Mouse (Mus musculus) ES-E14 (cell line): ENCODE data around the gene Tfr2. TPM values are rescaled to one million over a fixed set of nuclear protein-coding genes. Genes with fewer than 3 reads are reported as not detected.

Experiments
- DNase-seq: peaks from one replicate; pipeline ENCODE4 v3.0.0-alpha.2; 2013; ENCODE audit warnings: low read depth, low spot score
- H3K27ac ChIP-seq: 2 replicates; pipeline ENCODE4 v1.5.1; 2012; ENCODE audit warnings: low read depth, mild to moderate bottlenecking, low read length, moderate library complexity, mixed read lengths; ENCODE audit not compliant: poor library complexity, insufficient read depth, severe bottlenecking
- H3K36me3 ChIP-seq: 2 replicates; pipeline ENCODE4 v1.6.1; 2012; ENCODE audit warnings: mild to moderate bottlenecking, low read length, moderate library complexity, mixed read lengths; ENCODE audit not compliant: control insufficient read depth, poor library complexity, insufficient read depth, severe bottlenecking
- H3K4me1 ChIP-seq, 2 experiments: fragments of 150-350 bp in 1 of 2; sonication (generic) in 1 of 2; 2 replicates each; pipeline ENCODE4 v1.6.1; 2012; ENCODE audit warnings: low read length in 2 of 2, mild to moderate bottlenecking in 1 of 2, mixed read lengths in 1 of 2; ENCODE audit not compliant: control insufficient read depth in 2 of 2, insufficient read depth in 2 of 2, poor library complexity in 1 of 2
- H3K4me3 ChIP-seq, 2 experiments: fragments of 150-350 bp in 1 of 2; sonication (generic) in 1 of 2; 2 replicates each; pipeline ENCODE4 v1.5.1; 2012; ENCODE audit warnings: low read length in 2 of 2, low read depth in 1 of 2, mild to moderate bottlenecking in 1 of 2, mixed read lengths in 1 of 2; ENCODE audit not compliant: insufficient read depth in 1 of 2, poor library complexity in 1 of 2, severe bottlenecking in 1 of 2
- H3K9ac ChIP-seq: 2 replicates; pipeline ENCODE4 v1.6.1; 2012; ENCODE audit warnings: low read depth, mild to moderate bottlenecking, low read length, mixed read lengths; ENCODE audit not compliant: poor library complexity, insufficient read depth, severe bottlenecking
- H3K9me3 ChIP-seq: fragments of 150-350 bp; sonication (generic); 2 replicates; pipeline ENCODE4 v1.6.1; 2012; ENCODE audit warnings: low read depth, mild to moderate bottlenecking, low read length; ENCODE audit not compliant: control insufficient read depth, insufficient read depth
- CHD2 ChIP-seq: IDR thresholded peaks from 2 replicates; pipeline ENCODE4 v1.6.1; 2014; ENCODE audit warnings: mild to moderate bottlenecking, low read depth, low read length, inconsistent platforms
- HCFC1 ChIP-seq: IDR thresholded peaks from 2 replicates; pipeline ENCODE4 v1.6.1; 2012; ENCODE audit warnings: low read length, inconsistent platforms, borderline replicate concordance; ENCODE audit not compliant: insufficient read depth
- MAFK ChIP-seq: IDR thresholded peaks from 2 replicates; pipeline ENCODE4 v1.6.1; 2014; ENCODE audit warnings: mild to moderate bottlenecking, low read depth, low read length, inconsistent platforms; ENCODE audit not compliant: insufficient read depth
- ZC3H11A ChIP-seq: IDR thresholded peaks from 2 replicates; pipeline ENCODE4 v1.6.1; 2012; ENCODE audit warnings: low read depth, mild to moderate bottlenecking, inconsistent platforms, low read length, borderline replicate concordance
- ZNF384 ChIP-seq: IDR thresholded peaks from 2 replicates; pipeline ENCODE4 v1.6.1; 2012; ENCODE audit warnings: low read depth, low read length, inconsistent platforms
- in situ Hi-C, 2 experiments: fragments of 600-800 bp; cut with MboI; formaldehyde crosslinking; loops; one replicate each; pipeline ENCODE4 v1.15.1; 2025; ENCODE audit warnings: low sequenced_read_pairs in 2 of 2, inconsistent platforms in 1 of 2; ENCODE audit not compliant: unreplicated experiment in 2 of 2
- total RNA-seq: library from RNA; depleted of rRNA; stranded (reverse); fragments of 300-350 nt; gene quantifications from 2 replicates; pipeline ENCODE4 v1.2.3, GENCODE M21; 2012

Gene Tfr2
- total RNA-seq, 1 experiment: 3.7 TPM

DNA sequence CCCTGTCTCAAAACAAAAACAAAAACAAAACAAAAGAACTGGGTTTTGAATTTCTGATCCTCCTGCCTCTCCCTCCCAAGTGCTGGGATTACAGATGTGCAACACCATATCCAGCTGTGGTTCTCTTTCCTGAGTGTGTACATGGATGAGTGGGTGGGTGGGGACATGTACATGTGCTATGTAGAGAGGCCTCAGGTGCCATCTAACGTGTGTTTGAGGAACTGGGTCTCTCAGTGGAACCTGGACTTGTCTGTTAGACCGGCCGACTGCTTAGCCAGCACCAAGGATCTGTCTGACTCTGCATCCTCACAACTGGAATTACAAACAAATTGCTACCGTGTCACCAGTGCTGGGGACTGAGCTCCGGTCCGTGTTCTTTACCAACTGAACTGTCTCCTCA lies 28.0 kb downstream of the Tfr2 start:
- TF ChIP-seq ZNF384 (no peak), HCFC1 (no peak), CHD2 (no peak), ZC3H11A (no peak), MAFK (no peak)
- Histone ChIP-seq H3K9ac (peak overlapping the region; percentile 95; the same call in 1 of the 2 replicates), H3K4me1 (peaks cover 0 to 16% of the 10 kb centered on the region in 2 experiments; a peak in 2 of 4 replicates), H3K36me3 (peaks cover 5% of the 10 kb centered on the region; the same call in 1 of the 2 replicates), H3K27ac (peak overlapping the region; percentile 13; the same call in 1 of the 2 replicates), H3K4me3 (peak overlapping the region; percentile 91 to 93), H3K9me3 (no peaks in the 10 kb centered on the region)
- no peak for DNase-seq
- in situ Hi-C loops: no loop called here

DNA sequence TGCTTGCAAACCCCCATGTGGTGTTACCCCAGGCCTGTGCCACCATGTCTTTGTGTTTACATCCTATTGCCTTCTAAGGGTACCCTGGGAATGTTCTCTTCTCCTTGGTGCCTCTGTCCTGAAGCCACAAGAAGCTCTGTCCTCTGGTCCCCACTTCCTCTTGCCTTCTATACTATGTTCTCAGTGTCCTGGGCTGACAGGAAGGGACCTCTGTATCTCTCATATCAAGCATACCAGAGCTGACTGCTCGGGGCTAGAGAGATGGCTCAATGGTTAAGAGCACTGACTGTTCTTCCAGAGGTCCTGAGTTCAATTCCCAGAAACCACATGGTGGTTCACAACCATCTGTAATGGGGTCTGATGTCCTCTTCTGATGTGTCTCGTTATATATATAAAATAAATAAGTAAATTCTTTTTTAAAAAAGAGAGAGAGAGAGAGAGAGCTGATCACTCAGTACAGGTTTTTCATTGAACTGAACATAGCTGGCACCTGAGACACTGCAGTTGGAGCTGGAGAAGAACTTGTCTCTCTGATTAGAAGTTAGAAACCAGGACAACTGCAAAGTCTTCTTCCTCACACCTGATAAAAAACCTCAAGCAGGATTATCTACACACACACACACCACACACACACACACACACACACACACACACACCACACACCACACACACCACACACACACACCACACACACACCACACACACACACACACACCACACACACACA lies 28.6 kb downstream of the Tfr2 start:
- peaks cover 0 to 18% of the 10 kb centered on the region in 2 experiments; a peak in 2 of 4 replicates for H3K4me1 ChIP-seq
- H3K9ac ChIP-seq: no peak overlapping the region; the same call in 1 of the 2 replicates
- peaks cover 5% of the 10 kb centered on the region; the same call in 1 of the 2 replicates for H3K36me3 ChIP-seq
- no peak for TF ChIP-seq HCFC1
- TF ChIP-seq ZNF384: no peak
- no peak for TF ChIP-seq CHD2
- TF ChIP-seq MAFK: no peak
- TF ChIP-seq ZC3H11A: no peak
- peak overlapping the region in 1 of 2 experiments; percentile 93; a peak in 1 of 4 replicates for H3K4me3 ChIP-seq
- no peak for DNase-seq
- in situ Hi-C loops: no loop called here
- no peaks in the 10 kb centered on the region for H3K9me3 ChIP-seq
- H3K27ac ChIP-seq: peak overlapping the region; percentile 13; the same call in 1 of the 2 replicates

DNA sequence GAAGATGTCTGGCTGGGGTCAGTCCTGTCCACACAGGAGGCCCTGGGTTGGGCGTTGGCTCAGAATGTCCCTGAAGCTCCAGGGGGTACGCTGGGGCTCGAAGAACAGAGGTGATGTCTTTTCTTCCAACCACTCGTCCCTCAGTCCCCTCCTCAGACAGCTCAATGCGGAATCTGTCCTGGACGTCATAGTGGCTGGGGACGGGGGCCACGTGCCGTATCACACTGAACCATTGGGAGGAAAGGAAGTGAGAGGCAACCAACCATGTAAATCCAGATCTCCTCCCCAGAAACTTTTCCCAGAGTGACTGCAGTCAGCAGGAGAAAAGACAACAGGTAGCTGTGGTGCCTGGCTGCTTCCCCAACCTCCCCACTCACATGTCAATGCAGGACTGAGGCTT lies 30.0 kb downstream of the Tfr2 start:
- DNase-seq: no peak
- in situ Hi-C loops: no loop called here
- no peak for TF ChIP-seq MAFK
- no peak for TF ChIP-seq CHD2
- TF ChIP-seq HCFC1: no peak
- TF ChIP-seq ZNF384: no peak
- TF ChIP-seq ZC3H11A: no peak
- no peaks in the 10 kb centered on the region for H3K9me3 ChIP-seq
- peaks cover 0 to 15% of the 10 kb centered on the region in 2 experiments; a peak in 2 of 4 replicates for H3K4me1 ChIP-seq
- H3K4me3 ChIP-seq: peak overlapping the region; percentile 99
- H3K36me3 ChIP-seq: peaks cover 5% of the 10 kb centered on the region; the same call in 1 of the 2 replicates
- peak overlapping the region; percentile 86; the same call in 1 of the 2 replicates for H3K9ac ChIP-seq
- H3K27ac ChIP-seq: no peak overlapping the region

DNA sequence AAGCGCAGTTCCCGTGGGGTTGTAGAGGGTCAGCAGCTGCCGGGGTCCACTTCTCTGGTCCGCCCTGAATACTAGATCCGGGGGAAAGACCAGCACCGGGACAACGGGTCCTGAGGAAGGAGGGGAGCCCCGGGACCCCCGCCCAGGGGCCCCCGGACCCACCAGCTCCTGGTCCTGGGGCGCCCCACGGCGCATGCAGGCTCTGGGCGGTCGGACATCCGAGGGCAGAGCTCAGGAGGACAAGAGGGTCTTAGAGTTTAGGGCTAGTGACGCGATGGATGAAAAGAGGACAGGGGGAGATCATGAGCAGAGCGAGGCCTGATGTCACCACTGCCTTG lies 30.6 kb downstream of the Tfr2 start:
- H3K4me1 ChIP-seq: peaks cover 0 to 15% of the 10 kb centered on the region in 2 experiments; a peak in 2 of 4 replicates
- in situ Hi-C loops: no loop called here
- TF ChIP-seq CHD2: no peak
- no peak for TF ChIP-seq MAFK
- no peak for TF ChIP-seq ZNF384
- peaks cover 9% of the 10 kb centered on the region for H3K36me3 ChIP-seq
- peak overlapping the region; percentile 99 for H3K4me3 ChIP-seq
- DNase-seq: no peak
- H3K9ac ChIP-seq: peak overlapping the region; percentile 86
- H3K27ac ChIP-seq: no peak overlapping the region
- no peaks in the 10 kb centered on the region for H3K9me3 ChIP-seq
